Mouse (Mus musculus): Measurements from ENCODE around the gene LTO1.

DNA sequence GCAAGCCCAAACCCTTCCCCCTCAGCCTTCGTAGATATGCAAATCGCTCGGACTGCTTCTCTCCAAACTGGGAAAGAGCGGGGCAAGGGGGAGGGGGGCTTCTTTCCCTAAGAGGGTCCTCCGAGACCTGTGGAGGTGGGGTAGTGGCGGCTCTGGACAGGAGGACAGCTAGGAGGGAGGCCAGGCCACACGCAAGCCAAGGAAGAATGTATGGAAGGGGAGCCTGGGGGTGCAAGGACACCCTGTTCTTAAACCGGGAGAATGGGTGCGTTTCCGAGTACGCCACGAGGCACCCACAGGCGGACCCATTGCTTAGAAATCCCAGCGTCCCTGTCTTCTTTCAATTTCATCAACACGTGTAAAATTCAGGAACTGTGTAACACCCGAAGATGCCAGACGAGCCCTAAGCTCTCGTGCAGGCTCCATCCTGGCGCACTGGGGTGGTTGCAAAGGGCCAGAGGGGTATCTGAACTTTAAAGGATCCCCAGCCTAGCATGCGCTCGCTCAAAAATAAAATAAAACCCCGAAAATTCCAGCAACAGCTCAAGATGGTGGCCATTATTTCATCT lies 25.2 kb downstream of the LTO1 start:
- TF ChIP-seq POLR2A (IDR thresholded peaks at IDR 0.05; ENCODE audit: borderline replicate concordance, insufficient read depth, low read length) (no peak), CTCF (IDR thresholded peaks at IDR 0.05; ENCODE audit: borderline replicate concordance, insufficient read depth, low read depth, low read length) (no peak)

Data from cerebellum, adult 2 months (tissue).